Mouse (Mus musculus) erythroblast, embryonic 14.5 days (primary cell): ENCODE results near the gene Rasgrp4.

Source experiments
- GATA1 ChIP-seq: IDR thresholded peaks from 2 replicates; pipeline ENCODE4 v1.6.1; 2012; ENCODE audit warnings: low read length, inconsistent platforms, mixed read lengths
- TAL1 ChIP-seq: IDR thresholded peaks from 3 replicates; pipeline ENCODE4 v1.6.1; 2012; ENCODE audit warnings: low read length, inconsistent platforms, mixed read lengths

- TF ChIP-seq TAL1 (no peak), GATA1 (no peak)
Measured at GRCm38 (mm10) chr7:29134693-29135386, at the start of gene Rasgrp4.
